Mouse (Mus musculus) E14TG2a.4 (cell line): ENCODE results near the gene Fxyd2.

Experiments
- CTCF ChIP-seq: conservative IDR thresholded peaks from 2 replicates; pipeline ENCODE4 v1.5.1; 2014; ENCODE audit warnings: low read length
- NANOG ChIP-seq: IDR thresholded peaks from 2 replicates; pipeline ENCODE4 v1.6.1; 2014; ENCODE audit warnings: borderline replicate concordance, low read length, mixed read lengths

- TF ChIP-seq CTCF, result no peak
- no peak for TF ChIP-seq NANOG
These were observed 50.2 kb downstream of the Fxyd2 start for GRCm38 (mm10) chr9:45449658-45450057.
